Mouse (Mus musculus) ES-E14 (cell line): Measurements from ENCODE around the gene Il2ra.

ENCODE experiments used
- MAFK ChIP-seq: IDR thresholded peaks from 2 replicates; pipeline ENCODE4 v1.6.1; 2014; ENCODE audit warnings: mild to moderate bottlenecking, low read depth, low read length, inconsistent platforms; ENCODE audit not compliant: insufficient read depth
- ZC3H11A ChIP-seq: IDR thresholded peaks from 2 replicates; pipeline ENCODE4 v1.6.1; 2012; ENCODE audit warnings: low read depth, mild to moderate bottlenecking, inconsistent platforms, low read length, borderline replicate concordance
- ZNF384 ChIP-seq: IDR thresholded peaks from 2 replicates; pipeline ENCODE4 v1.6.1; 2012; ENCODE audit warnings: low read depth, low read length, inconsistent platforms

- TF ChIP-seq ZNF384 (no peak), MAFK (no peak), ZC3H11A (no peak)
These were observed 69.9 kb downstream of the Il2ra start for GRCm38 (mm10) chr2:11712483-11712990.
